Mouse (Mus musculus) adrenal gland, adult 18-20 months (tissue): Measurements from ENCODE around the gene C530025M09Rik. TPM values are rescaled to one million over a fixed set of nuclear protein-coding genes. Genes with fewer than 3 reads are reported as not detected.

Experiments
- DNase-seq, 2 experiments: peaks; one replicate each; pipeline ENCODE4 v3.0.0; 2021 to 2022; ENCODE audit warnings: low spot score in 2 of 2
- long read RNA-seq, 2 experiments: library from polyadenylated mRNA; stranded (forward); transcript quantifications; one replicate each; pipeline ENCODE4 v2.0.0; 2021
- total RNA-seq, 2 experiments: library from RNA; stranded (reverse); gene quantifications; 1 replicate in 1 of 2; 2 replicates in 1 of 2; pipeline ENCODE4 v1.2.3; 2021

The C530025M09Rik gene
- not detected for total RNA-seq
- long read RNA-seq, experiment 1 = 0 reads
- long read RNA-seq, experiment 2 = 0 reads

GRCm38 (mm10) chr2:149830536-149831458, at the start of gene C530025M09Rik:
TSS of gene C530025M09Rik (minus strand) at chr2:149831213.
- DNase-seq = peak; percentile 18 to 26

- no peak for DNase-seq
These were observed 46.9 kb upstream of the C530025M09Rik start for GRCm38 (mm10) chr2:149877954-149878353.

DNA sequence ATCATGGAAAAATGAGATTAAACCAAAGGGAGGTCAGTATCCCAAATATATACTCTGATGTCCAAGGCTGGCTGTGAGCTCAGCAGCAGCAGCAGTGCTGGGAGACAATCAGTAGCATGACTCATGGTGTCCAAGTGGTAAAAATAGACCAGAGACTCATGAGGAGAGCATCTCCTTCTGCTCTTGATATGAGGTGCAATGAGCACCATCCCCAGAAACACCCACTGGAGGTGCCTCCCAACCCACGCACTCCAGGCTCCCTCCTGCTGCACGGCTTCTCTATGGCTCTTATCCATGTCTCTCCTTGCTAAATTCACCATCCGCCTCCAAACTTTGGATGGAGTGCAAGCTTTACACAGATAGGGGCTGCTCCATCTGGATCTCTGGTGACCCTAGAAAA, 42.3 kb upstream of the C530025M09Rik start:
- DNase-seq = no peak

DNA sequence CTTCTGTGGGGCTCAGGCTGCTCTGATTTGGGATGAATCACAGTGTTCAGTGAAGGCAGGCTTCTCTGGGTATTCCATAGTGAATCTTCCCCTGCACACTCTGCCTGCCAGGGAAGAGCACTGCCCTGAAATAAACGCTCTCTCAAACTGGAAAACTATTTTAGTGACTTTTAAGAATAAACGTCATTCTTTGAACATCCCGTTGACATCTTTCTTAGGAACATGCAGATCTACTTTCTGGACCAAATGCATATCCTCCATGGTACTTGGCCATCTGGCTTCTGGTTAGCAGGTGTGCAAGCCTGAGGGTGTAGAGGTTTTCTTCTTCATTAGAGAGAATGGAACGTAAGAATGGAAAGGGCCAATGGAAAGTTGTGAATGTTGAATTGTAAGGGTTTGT, 41.5 kb upstream of the C530025M09Rik start:
- DNase-seq = no peak

DNA sequence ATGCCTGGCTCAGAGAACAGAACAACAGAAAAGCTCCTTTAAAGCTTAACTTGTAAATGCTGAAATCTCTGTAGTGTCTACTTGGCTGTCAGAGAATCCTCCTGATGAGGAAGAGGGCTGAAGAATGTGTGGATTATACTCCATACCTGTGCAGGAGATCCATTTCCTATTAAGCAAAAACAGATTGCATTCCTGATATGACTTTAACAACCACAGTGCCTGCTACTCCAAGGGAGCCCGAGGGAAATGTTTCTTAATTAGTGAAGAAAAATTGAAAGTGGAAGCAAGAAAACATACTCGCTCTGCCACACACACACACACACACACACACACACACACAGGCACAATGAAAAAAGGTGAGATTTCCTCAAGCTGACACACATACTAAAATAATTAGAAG, 39.5 kb upstream of the C530025M09Rik start:
- DNase-seq = no peak

DNA sequence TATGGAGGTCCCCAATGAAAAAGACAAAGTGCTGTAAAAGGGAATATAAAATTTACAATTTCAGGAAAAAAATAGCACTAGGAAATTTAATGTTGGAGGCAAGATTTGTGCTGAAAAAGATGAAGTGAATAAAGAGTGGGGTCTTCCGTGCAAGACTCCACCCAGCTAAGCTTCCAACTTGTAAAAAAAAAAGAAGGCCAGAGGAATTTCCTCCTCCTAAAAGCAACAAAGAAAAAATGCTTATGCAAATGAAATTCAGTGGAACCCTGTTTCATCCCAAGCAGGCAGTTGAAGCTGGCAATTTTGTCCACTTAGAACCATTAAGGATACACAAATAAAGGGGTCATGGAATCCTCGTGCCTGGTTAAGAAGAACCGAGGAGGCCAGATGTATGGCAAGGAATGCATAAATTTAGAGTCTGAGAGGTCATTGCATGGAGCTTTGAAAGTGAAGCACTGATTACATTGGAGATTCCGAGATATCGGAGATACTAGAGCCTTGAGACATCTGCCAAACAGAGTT, 35.0 kb upstream of the C530025M09Rik start:
- DNase-seq = no peak

- no peak for DNase-seq
These were observed 30.0 kb upstream of the C530025M09Rik start for GRCm38 (mm10) chr2:149861002-149861401.

- DNase-seq = no peak
These were observed 17.8 kb upstream of the C530025M09Rik start for GRCm38 (mm10) chr2:149848778-149849177.

DNA sequence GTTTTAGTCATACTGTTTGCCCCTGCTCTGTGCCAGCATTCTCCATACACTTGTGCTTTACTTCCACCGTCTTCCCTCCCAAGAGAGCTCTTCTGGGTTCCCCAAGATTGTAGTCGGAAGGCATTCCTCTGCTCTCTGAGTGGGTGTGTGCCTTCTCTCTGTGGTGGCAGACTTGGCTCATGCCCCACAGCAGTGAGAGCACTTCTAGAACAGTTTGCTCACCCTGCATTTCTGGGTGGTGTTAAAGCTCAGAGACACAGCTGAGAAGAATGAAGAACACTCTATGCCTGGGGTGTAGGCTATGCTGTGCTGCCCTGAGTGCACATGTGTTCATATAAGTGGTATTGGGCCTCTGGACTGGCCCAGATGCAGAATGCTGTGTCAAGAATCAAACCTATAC, 13.6 kb upstream of the C530025M09Rik start:
- DNase-seq = no peak

DNA sequence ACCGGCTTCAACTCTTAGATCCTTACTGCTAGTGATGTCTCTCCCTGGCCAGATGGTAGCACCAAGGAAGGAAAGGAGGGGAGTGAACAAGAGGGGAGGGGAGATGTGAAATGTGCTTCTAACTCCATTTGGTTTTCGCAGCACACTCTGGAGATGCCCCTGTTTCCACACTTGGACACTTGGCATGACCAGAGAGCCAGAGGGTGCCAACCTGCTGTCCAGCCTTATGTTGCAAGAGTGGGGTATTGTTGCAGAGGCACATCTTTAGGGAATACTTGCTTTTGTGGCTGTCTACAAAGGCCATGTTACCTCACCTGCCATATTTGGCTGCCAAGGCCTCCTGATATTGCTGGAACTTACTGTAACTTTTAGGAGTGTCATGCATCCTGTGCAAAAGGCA, 8.7 kb upstream of the C530025M09Rik start:
- no peak for DNase-seq

- DNase-seq = no peak
These were observed 5.6 kb upstream of the C530025M09Rik start for GRCm38 (mm10) chr2:149836471-149837135.

DNA sequence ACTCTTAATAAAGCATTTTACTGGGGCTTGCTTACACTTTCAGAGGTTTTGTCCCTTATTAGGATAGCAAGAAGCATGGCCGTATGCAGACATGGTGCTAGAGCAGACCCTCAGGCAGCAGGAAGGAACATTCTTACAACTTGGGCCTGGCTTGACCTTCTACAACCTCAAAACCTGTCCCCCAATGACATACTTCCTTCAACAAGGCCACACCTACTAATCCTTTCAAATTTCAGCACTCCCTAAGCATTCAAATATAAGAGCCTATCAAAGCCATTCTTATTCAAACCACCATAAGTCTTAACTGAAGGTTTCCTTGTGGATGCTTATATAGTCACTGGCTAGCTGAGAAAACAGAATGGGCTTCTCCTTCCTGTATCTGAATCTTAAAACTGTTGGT, 4.1 kb upstream of the C530025M09Rik start:
- DNase-seq = no peak

DNA sequence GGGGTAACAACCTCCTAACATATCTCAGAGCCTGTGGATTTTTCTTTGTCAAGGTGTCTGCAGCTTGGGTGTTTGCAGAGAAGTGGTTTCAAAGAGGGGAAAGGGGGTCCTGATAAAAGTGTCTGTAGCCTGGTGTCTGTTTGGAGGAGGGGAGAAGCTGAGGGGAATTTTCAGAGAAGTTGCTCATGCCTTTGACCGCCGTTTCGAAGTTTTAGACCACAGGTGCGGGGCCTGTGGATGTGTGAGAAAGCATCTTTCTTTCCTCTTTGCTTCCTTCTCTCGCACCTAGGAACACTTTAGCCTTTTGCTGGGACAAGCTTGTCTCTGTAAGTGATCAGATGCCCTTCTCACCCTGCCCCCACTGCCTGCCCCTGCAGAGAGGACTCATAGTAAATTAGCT, 1.3 kb upstream of the C530025M09Rik start:
- no peak for DNase-seq

DNA sequence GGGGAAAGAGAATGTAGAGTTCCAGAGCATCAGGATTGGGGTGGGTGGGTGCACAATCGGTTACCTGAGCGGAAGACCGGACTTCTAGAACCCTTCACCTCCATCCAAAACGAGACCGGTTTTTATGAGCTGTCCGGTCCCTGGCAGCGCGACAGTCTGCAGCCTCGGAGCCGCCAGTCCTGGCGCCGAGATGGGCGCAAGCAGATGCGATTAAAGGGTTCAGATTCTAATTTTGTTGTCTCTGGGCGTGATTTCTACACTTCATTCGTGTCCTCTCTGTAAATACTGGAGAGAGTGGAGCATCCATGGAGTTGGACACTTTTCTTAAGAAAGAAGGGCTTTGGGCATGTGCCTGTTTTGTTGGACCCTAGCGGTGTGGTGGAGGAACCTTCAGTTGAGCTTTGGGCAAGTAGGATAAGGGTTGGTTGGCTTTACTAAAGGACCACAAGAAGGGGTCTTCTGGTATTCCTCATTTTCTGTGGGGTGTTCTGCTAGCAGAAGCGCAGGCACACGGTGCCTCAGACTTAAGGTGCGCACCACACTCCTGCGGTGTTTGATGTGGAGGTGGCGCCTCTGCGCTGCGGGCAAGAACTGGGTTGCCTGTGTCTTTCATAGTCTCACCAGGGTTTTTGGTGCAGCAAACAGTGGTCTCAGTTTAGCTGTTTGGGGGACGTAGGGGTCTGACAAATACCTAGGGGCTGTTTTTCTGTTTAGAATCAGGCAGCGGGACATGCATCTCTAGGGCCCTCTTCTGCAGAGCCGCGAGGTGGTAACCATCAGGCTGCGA, 639 bp upstream of the C530025M09Rik start:
- no peak for DNase-seq

DNA sequence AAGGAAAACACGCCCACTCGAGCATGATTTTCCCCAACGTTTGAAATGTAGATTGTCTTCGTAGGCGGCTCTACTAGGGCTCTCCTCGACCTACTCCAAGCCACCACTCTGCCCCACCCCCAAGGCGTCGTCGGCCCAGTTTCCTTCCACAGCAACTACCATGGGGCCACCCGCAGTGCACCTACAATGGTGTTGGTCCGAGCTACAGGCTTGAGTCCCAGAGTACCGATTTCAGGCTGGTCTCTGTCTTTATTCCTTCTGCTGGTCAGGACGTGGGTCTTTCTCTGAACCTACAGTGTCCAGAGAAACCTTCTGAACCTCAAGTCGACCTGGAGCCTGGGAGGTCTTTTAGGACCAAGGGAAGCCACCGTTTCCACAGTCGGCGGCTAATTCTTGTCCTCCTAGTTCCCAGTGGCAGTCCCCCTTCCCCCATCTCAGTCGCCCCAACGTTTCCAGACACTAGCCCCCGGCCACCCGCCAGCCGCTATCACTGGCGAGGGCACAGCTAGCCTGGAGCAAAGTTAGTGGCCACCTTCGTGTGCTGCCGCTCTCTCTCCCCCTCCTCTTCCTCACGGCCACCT, 968 bp downstream of the C530025M09Rik start:
- no peak for DNase-seq

DNA sequence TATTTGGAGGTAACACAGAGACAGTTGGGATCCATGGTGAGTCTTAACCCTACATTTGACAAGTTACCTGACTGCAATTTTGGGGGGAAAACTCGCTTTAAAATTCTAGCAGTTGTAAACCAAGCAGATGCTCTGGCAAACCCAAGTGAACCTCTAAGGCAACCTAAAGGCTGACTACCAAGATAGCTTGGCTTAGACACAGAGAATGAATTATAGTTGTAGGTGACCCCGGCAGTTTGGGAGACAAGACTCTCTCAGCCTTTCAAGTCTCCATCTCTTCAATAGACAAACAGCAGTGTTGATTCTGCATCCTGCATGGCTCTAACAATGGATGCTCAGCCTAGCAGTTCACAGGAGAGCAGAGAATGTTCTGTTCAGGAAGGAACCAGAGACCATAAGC, 2.1 kb downstream of the C530025M09Rik start, which contains the start of gene Syndig1:
Gene Syndig1, plus strand, starts transcription at position 301 of the 400 bp plus-strand sequence.
- no peak for DNase-seq

DNA sequence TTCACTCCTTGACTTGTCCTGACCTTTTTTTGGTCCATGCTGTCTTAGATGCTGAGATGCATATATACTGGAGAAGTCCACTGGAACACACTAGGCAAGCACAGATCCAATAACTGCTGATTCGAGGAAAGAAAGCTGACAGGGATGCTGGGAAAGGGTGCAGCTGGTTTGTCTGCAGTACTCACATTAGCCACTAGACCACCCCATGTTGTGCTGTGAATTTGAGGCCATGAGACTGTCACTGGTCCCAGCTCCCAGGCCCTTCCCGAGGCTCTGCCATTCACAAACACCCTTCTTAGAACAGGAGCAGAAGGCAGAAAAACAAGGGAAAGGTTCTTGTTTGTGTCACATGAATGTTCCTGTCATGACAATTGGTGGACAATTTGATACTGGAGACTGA, 10.8 kb downstream of the C530025M09Rik start:
- DNase-seq = no peak

DNA sequence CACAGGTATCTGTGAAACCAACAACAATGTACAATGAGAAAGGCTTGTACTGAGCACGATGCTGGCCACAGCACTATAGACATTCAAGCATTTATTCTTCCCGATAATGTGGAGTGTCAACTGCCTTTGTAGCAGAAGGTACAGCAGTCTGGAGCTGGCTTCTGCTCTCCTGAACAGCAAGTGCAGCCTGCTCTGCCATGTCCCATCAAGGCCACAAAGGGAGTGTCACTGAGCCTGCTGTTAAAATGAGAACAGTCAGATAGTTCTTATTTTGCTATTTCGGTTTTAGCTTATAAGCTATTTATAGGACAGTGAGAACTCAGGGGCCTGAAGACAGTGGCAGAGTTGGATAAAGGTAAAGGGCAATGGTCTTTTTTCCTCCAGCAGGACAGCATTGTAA, 11.3 kb downstream of the C530025M09Rik start:
- no peak for DNase-seq

GRCm38 (mm10) chr2:149818395-149818794, 12.6 kb downstream of the C530025M09Rik start:
- DNase-seq = no peak

- DNase-seq = no peak
These were observed 18.1 kb downstream of the C530025M09Rik start for GRCm38 (mm10) chr2:149812899-149813298.

DNA sequence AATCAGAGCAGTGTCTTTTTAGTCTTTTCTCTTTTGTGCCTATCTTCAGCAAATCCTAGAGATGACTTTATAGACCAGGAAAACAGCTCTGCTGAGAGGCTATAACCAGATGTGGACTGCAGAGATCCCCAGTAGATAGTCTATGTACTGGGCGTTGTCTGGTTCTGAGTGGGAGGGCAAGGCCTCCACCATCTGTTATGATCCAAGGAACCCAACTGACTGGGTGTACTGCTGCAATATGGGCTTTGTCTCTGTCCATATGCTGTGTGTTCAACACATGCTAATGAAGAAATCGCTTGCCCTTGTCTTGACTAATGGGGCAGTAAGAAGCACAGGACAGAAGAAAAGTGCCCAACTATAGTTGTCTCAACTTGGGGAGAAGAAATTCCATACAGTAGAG, 25.8 kb downstream of the C530025M09Rik start:
- no peak for DNase-seq
